Mouse (Mus musculus): ENCODE results near the gene Srsf7. TPM values are rescaled to one million over a fixed set of nuclear protein-coding genes. Genes with fewer than 3 reads are reported as not detected.
"Not testable (repeated sequence)": the region's sequence is repeated elsewhere in the genome, so short reads cannot be mapped to it uniquely, and the experiment has no call there.

Gene Srsf7
- polyA plus RNA-seq, 1 experiment from 2014 or later: 917 TPM

DNA sequence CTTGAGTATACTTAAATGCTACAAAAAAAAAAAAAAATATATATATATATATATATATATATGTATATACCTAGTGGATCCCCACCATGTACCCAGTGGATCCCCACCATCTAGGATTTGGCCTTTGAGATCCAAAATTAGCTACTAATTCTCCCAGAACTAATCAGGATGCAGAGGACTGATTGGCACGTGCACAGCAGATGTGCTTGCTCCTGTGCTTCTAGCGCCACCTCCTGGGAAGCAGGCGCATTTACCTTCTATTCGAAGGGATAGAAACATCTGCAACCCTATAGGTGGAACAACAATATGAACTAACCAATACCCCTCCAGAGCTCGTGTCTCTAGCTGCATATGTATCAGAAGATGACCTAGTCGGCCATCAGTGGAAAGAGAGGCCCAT lies 27.1 kb downstream of the Srsf7 start:
- peak; percentile 62 for DNase-seq (ENCODE audit: extremely low spot score, low spot score)
- peaks cover 4% of the 10 kb centered on the region for H3K4me1 ChIP-seq
- H3K36me3 ChIP-seq (replicated peaks): no peaks in the 10 kb centered on the region
- H3K27ac ChIP-seq: no peak overlapping the region
- WGBS: under 1% methylated on average over 6 of the region's 6 CpGs
- no peak overlapping the region for H3K4me3 ChIP-seq
- H3K27me3 ChIP-seq (ENCODE audit: poor library complexity, severe bottlenecking): no peaks in the 10 kb centered on the region
- no peaks in the 10 kb centered on the region for H3K9me3 ChIP-seq

DNA sequence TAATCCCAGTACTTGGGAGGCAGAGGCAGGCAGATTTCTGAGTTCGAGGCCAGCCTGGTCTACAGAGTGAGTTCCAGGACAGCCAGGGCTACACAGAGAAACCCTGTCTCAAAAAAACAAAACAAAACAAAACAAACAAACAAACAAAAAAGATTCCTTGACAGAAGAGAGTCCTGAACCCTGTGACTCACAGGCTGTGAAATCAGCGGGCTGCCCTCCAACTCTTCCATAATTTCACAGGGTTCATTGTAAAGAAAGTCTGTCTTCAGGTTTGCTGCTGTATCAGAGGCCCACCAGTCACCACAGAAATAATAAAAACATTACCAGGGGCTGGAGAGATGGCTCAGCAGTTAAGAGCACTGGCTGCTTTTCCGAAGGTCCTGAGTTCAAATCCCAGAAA lies 28.3 kb downstream of the Srsf7 start:
- H3K4me1 ChIP-seq: peaks cover 10% of the 10 kb centered on the region
- H3K9me3 ChIP-seq; H3K27ac ChIP-seq; H3K4me3 ChIP-seq; H3K36me3 ChIP-seq (replicated peaks); DNase-seq (ENCODE audit: extremely low spot score, low spot score); H3K27me3 ChIP-seq (ENCODE audit: poor library complexity, severe bottlenecking): not testable (repeated sequence)
- 92% methylated on average over 3 of the region's 3 CpGs for WGBS

DNA sequence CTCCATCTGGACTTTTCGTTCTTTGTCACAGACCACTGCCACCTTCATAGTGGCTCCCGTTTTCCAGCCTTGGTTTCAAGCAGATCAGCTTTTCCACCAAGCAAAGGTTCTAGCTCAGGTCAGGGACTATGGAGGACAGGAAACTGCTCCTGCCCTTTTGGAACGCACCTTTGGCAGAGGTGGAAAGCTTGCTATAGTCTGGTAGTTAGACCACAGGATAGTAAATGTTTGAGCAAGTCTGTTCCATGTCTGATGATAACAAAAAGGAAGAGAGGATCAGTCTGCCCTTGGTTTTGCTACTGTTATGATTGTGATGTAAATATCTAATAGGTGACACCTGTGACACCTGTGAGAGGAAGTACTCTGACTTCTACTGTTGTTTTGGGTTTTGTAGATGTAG lies 31.1 kb downstream of the Srsf7 start:
- Histone ChIP-seq H3K27me3 (ENCODE audit: poor library complexity, severe bottlenecking) (no peaks in the 10 kb centered on the region), H3K4me1 (peaks cover 10% of the 10 kb centered on the region), H3K36me3 (replicated peaks) (no peaks in the 10 kb centered on the region), H3K4me3 (no peak overlapping the region), H3K27ac (no peak overlapping the region), H3K9me3 (no peaks in the 10 kb centered on the region)
- DNase-seq (ENCODE audit: extremely low spot score, low spot score): no peak
- WGBS: 96% methylated on average over 3 of the region's 3 CpGs

DNA sequence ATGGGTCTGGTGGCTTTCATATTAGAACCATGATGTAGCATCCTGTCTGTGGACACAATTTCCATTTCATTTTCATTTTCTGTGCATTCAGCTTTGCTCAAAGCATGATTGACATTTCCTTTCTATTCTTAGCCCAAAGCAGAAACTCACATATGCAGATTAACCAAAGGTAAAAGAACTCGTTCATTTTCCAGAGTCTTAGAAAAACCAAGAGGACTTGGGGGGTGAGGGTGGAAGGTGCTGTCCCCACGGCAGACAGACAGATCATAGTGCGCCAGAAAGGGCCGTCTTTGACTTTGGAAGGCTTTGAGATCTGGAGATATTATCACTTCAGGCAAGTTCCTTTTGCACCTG lies 31.7 kb downstream of the Srsf7 start:
- no peak overlapping the region for H3K4me3 ChIP-seq
- no peaks in the 10 kb centered on the region for H3K36me3 ChIP-seq (replicated peaks)
- no peak for DNase-seq (ENCODE audit: extremely low spot score, low spot score)
- H3K27ac ChIP-seq: no peak overlapping the region
- H3K4me1 ChIP-seq: peaks cover 10% of the 10 kb centered on the region
- no peaks in the 10 kb centered on the region for H3K9me3 ChIP-seq
- WGBS: 86% methylated on average over 4 of the region's 4 CpGs
- H3K27me3 ChIP-seq (ENCODE audit: poor library complexity, severe bottlenecking): no peaks in the 10 kb centered on the region

DNA sequence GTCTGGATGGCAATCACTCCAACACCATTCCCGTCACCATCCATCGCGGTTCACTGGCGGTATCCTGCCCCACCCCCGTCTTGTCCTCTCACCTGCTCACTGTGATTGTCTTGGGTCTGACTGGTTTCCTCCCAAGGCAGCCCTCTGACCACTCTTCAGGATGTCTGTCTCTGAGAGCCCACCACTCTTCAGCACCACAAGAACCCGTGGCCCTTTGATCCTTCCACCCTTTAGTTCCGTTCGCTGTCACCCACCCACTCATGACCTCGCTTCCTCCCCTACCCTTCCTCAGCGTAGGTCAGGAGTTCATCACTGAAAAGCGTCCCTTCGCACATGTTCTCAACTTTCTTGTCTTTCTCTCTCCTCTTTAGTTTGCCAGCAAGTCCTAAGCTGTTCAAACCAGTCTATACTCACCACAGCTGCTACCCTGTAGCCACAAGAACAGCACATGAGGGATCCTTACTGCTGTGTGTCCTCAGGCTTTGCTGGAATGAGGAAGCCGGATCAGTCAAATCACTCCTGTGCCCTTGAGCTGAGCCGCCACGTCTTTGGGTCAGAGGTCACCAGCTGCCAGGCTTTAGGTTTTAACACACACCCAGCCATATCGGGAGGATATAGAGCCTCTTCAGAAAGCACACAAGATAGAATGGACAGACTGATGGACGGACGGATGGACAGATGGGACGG lies 32.3 kb downstream of the Srsf7 start:
- 83% methylated on average over 19 of the region's 19 CpGs for WGBS
- no peak overlapping the region for H3K27ac ChIP-seq
- no peaks in the 10 kb centered on the region for H3K9me3 ChIP-seq
- H3K4me1 ChIP-seq: peaks cover 10% of the 10 kb centered on the region
- H3K4me3 ChIP-seq: no peak overlapping the region
- H3K27me3 ChIP-seq (ENCODE audit: poor library complexity, severe bottlenecking): no peaks in the 10 kb centered on the region
- no peaks in the 10 kb centered on the region for H3K36me3 ChIP-seq (replicated peaks)
- no peak for DNase-seq (ENCODE audit: extremely low spot score, low spot score)

DNA sequence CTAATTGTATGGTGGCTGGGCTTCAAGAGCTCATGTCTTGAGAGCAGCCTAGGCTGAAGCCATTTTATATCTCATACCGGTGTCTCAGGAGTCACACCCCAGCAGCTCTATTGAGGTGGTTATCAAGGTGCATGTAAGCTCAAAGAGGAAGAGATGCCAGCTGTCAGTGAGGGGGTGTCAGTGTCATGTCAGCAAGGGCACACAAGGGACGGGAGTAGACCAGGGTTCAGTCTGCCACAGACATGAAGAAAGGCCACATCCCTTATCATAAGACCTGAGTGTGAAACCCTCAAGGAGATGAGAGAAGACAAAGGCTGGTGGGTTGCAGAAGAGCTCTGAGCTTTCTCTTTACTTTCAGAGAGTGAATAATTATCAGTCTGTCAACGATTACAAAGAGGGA lies 33.0 kb downstream of the Srsf7 start:
- Histone ChIP-seq H3K4me1 (peaks cover 13% of the 10 kb centered on the region), H3K4me3 (no peak overlapping the region), H3K27me3 (ENCODE audit: poor library complexity, severe bottlenecking) (no peaks in the 10 kb centered on the region), H3K9me3 (no peaks in the 10 kb centered on the region), H3K27ac (no peak overlapping the region), H3K36me3 (replicated peaks) (no peaks in the 10 kb centered on the region)
- WGBS: 91% methylated on average over 3 of the region's 3 CpGs
- DNase-seq (ENCODE audit: extremely low spot score, low spot score): no peak

DNA sequence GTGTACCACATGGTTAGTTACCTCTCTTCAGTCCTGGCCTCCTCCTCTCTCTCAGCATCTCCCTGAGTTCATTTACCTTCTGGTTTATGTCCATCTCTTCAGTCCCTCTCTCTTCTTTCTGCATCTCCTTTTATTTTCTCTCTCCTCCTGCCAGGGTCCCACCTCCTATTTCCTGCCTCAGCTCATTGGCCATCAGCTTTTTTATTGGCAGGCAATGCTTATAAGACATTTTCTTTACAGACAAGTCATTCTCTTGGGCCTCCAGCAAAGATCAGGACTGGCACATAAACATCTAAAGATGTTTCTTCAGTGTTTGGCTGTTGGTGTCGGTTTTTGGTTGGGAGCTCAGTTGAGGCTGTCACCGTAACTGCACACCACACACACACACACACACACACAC lies 33.4 kb downstream of the Srsf7 start:
- no peak for DNase-seq (ENCODE audit: extremely low spot score, low spot score)
- H3K36me3 ChIP-seq (replicated peaks): no peaks in the 10 kb centered on the region
- WGBS: 87% methylated on average over 2 of the region's 2 CpGs

DNA sequence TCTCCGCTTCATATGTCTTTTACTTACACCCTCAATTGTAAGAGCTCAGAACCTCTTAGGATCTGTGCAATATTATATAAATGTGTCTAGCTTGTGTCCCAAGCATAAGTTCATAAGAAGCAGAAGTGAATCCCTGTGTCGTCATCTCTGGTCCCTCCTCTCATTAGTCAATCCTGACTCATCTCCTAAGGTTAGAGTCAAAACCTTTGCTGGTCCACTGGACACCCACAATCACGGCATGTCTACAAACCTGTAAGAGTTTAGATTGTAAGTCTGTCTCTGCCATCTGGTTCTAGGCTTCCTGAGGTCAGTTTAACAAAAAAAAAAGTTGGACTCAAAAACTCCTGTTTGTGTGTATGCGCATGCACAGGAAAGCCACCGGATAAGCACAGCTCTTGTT lies 34.3 kb downstream of the Srsf7 start:
- 87% methylated on average over 5 of the region's 5 CpGs for WGBS
- Histone ChIP-seq H3K4me1 (peaks cover 26% of the 10 kb centered on the region), H3K4me3 (no peak overlapping the region), H3K9me3 (no peaks in the 10 kb centered on the region), H3K27me3 (ENCODE audit: poor library complexity, severe bottlenecking) (no peaks in the 10 kb centered on the region), H3K36me3 (replicated peaks) (no peaks in the 10 kb centered on the region), H3K27ac (no peak overlapping the region)
- no peak for DNase-seq (ENCODE audit: extremely low spot score, low spot score)

More for the DNA sequence above, 33.4 kb downstream of the Srsf7 start:
- Histone ChIP-seq H3K4me1 (peaks cover 17% of the 10 kb centered on the region), H3K9me3 (no peaks in the 10 kb centered on the region), H3K27me3 (ENCODE audit: poor library complexity, severe bottlenecking) (no peaks in the 10 kb centered on the region), H3K4me3 (no peak overlapping the region), H3K27ac (no peak overlapping the region)

DNA sequence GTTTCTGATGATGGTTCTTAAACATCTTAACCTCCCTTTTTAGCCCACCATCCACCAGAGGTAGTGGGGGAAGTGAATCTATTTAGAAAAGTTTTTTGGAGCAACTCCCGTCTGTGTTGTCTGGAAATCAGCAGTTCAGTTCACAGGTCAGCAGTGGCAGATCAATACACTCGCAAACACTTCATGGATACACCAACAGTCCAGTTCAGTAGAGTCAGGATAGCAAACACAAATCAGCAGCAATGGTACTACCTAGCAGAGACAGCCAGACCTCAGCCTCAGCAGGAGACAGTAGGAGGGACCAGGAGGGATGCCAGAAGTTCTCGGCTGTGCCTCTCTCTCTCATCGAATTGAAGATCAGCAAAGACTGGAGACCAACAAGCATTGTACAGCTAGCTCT lies 35.2 kb downstream of the Srsf7 start:
- WGBS: 95% methylated on average over 4 of the region's 4 CpGs
- Histone ChIP-seq H3K4me1 (peaks cover 34% of the 10 kb centered on the region), H3K27me3 (ENCODE audit: poor library complexity, severe bottlenecking) (no peaks in the 10 kb centered on the region), H3K36me3 (replicated peaks) (no peaks in the 10 kb centered on the region), H3K27ac (no peak overlapping the region), H3K4me3 (no peak overlapping the region), H3K9me3 (no peaks in the 10 kb centered on the region)
- DNase-seq (ENCODE audit: extremely low spot score, low spot score): no peak

DNA sequence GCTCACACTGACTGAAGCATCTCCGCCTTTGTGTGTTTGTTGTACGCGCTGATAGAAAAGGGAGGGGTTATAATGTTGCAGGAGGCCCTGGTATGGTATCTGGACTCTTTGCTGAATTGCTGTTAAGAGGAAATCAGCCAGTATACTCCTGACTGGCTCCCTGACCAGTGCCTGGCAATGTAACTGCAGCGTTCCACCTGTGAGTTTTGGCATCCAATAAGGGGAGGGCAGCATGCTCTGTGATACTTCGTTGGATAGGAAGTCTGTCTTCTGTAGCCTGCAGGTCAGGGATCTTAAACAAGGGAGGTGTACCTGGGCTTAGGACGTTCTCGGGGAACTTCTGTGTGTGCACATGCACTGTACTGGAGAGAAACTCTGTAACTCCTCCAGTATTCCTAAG lies 36.2 kb downstream of the Srsf7 start:
- H3K4me1 ChIP-seq: peaks cover 34% of the 10 kb centered on the region
- no peak overlapping the region for H3K27ac ChIP-seq
- H3K36me3 ChIP-seq (replicated peaks): no peaks in the 10 kb centered on the region
- H3K9me3 ChIP-seq: no peaks in the 10 kb centered on the region
- no peak overlapping the region for H3K4me3 ChIP-seq
- 94% methylated on average over 7 of the region's 7 CpGs for WGBS
- DNase-seq (ENCODE audit: extremely low spot score, low spot score): no peak
- no peaks in the 10 kb centered on the region for H3K27me3 ChIP-seq (ENCODE audit: poor library complexity, severe bottlenecking)

DNA sequence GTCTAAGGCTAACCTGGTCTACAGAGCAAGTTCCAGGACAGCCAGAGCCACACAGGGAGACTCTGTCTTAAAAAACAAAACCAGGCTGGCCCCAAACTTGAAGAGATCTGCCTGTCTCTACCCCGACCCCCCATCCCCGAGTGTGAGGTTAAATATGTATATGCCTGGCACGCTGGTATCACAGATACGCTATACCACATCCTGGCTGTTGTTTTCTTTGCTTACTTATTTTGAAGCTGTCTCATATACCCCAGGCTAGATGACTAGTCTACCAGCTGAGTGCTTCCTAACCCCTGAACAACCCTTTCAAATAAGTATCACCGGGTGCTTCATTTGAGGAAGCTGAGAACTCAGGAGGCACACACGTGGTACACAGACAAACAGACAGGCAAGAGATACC lies 37.3 kb downstream of the Srsf7 start:
- 92% methylated on average over 6 of the region's 6 CpGs for WGBS
- no peak for DNase-seq (ENCODE audit: extremely low spot score, low spot score)
- Histone ChIP-seq H3K27ac (no peak overlapping the region), H3K4me1 (peaks cover 28% of the 10 kb centered on the region), H3K27me3 (ENCODE audit: poor library complexity, severe bottlenecking) (no peaks in the 10 kb centered on the region), H3K9me3 (no peaks in the 10 kb centered on the region), H3K4me3 (no peak overlapping the region), H3K36me3 (replicated peaks) (no peaks in the 10 kb centered on the region)

DNA sequence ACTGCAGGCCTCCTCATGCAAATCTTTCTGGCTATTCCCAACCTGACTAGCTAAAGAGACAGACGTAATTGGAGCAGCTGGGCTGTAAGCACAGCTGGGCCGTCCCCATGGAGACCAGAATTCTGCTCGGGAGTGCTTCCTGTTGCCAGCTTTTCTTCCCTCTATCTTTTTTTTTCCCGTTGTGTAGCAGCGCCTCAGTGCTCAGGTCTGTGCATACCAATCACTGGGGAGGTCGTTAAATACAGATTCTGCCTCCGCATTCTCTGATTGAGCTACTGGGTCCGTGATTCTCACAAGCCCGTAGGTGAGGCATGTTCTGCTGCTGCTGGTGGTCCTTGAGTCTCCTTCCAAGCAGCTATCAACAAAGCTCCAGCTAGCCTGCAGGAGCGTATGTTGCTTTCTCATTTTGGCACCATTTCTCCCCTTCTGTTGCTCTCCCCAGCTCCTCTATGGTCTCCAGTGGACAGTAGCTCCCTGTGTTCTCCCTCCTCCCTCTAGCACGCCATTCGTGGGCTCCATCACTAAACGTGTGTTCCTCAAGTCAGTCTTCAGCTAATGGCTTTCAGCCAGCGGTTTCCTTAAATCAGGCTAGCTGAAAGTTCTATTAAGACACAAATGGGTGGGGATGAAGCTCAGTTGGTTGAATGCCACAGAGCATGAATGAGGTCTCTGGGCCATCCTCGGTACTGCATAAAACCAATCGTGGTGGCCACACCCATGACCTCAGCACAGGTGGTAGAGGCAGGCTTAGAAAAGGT lies 38.5 kb downstream of the Srsf7 start:
- 33% methylated on average over 16 of the region's 16 CpGs for WGBS
- Histone ChIP-seq H3K4me1 (peaks cover 23% of the 10 kb centered on the region), H3K36me3 (replicated peaks) (no peaks in the 10 kb centered on the region), H3K27me3 (ENCODE audit: poor library complexity, severe bottlenecking) (no peaks in the 10 kb centered on the region), H3K9me3 (no peaks in the 10 kb centered on the region), H3K4me3 (peak overlapping the region; percentile 10; the same call in 1 of the 2 replicates), H3K27ac (peak overlapping the region; percentile 40; the same call in 1 of the 2 replicates)
- DNase-seq (ENCODE audit: extremely low spot score, low spot score): peak; percentile 44

DNA sequence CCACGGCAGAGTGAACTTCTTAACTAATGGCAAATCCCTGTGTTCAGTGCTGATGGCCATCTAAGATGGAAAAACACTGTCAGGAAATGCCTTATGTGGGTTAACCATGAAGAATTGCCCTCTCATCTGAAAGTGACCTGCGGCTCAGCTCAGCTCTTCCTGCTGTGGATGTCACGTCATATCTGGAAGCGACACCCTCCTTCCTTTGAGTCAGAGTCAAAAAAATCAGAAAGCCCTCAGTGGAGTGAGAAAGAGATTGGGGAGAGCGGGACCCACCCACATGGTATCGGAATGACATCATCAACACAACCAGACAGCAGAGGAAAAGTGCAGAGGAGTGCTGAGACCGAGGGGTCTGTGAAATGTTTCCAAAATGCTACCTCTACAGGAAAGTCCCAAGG lies 39.3 kb downstream of the Srsf7 start:
- H3K27ac ChIP-seq: no peak overlapping the region
- WGBS: 68% methylated on average over 7 of the region's 7 CpGs

More for the DNA sequence above, 39.3 kb downstream of the Srsf7 start:
- no peaks in the 10 kb centered on the region for H3K36me3 ChIP-seq (replicated peaks)
- no peak overlapping the region for H3K4me3 ChIP-seq
- H3K4me1 ChIP-seq: peaks cover 23% of the 10 kb centered on the region
- DNase-seq (ENCODE audit: extremely low spot score, low spot score): no peak
- no peaks in the 10 kb centered on the region for H3K27me3 ChIP-seq (ENCODE audit: poor library complexity, severe bottlenecking)
- no peaks in the 10 kb centered on the region for H3K9me3 ChIP-seq
